Mouse (Mus musculus) C2C12 (cell line): Measurements from ENCODE around the gene Tspan9.

Experiments
- CEBPB ChIP-seq: IDR thresholded peaks from one replicate; pipeline ENCODE4 v1.6.1; 2011; ENCODE audit warnings: low read depth, mild to moderate bottlenecking, control low read depth, moderate library complexity
- CTCF ChIP-seq: IDR thresholded peaks from one replicate; pipeline ENCODE4 v1.5.1; 2011; ENCODE audit not compliant: control insufficient read depth, insufficient read depth, insufficient read length
- FOSL1 ChIP-seq: IDR thresholded peaks from one replicate; pipeline ENCODE4 v1.8.0; 2011; ENCODE audit warnings: mild to moderate bottlenecking, low read length; ENCODE audit not compliant: poor library complexity, insufficient read depth, severe bottlenecking
- MAX ChIP-seq: IDR thresholded peaks from one replicate; pipeline ENCODE4 v1.6.1; 2011; ENCODE audit warnings: mild to moderate bottlenecking, control low read depth
- MYOD1 ChIP-seq: IDR thresholded peaks from one replicate; pipeline ENCODE4 v1.6.1; 2011; ENCODE audit warnings: low read depth; ENCODE audit not compliant: control insufficient read depth, insufficient read length
- MYOG ChIP-seq: IDR thresholded peaks from one replicate; pipeline ENCODE4 v1.6.1; 2011; ENCODE audit not compliant: control insufficient read depth, insufficient read length; ENCODE audit errors: extremely low read depth
- USF1 ChIP-seq: IDR thresholded peaks from one replicate; pipeline ENCODE4 v1.6.1; 2011; ENCODE audit warnings: low read depth, mild to moderate bottlenecking, control low read depth, moderate library complexity

- TF ChIP-seq MYOD1 (no peak), USF1 (no peak), CTCF (no peak), MAX (no peak), CEBPB (no peak), FOSL1 (no peak), MYOG (no peak)
These were observed 183.2 kb downstream of the Tspan9 start for GRCm38 (mm10) chr6:127960203-127960602.
